Mouse (Mus musculus): Measurements from ENCODE around the gene Arl5b. TPM values are rescaled to one million over a fixed set of nuclear protein-coding genes. Genes with fewer than 3 reads are reported as not detected.

The Arl5b gene
- polyA plus RNA-seq, 1 experiment, result 2.0 TPM

- Histone ChIP-seq H3K9me3 (no peaks in the 10 kb centered on the region), H3K4me3 (replicated peaks) (no peak overlapping the region), H3K4me1 (peaks cover 9% of the 10 kb centered on the region; the same call in 1 of the 2 replicates), H3K36me3 (replicated peaks; ENCODE audit: low read length) (no peaks in the 10 kb centered on the region), H3K27me3 (replicated peaks) (no peaks in the 10 kb centered on the region)
- TF ChIP-seq FLI1 (IDR thresholded peaks at IDR 0.05; ENCODE audit: low read length), result no peak
- no peak for TF ChIP-seq GATA1 (IDR thresholded peaks at IDR 0.05; ENCODE audit: borderline replicate concordance, low read length)
Measured at GRCm38 (mm10) chr2:15111290-15111689, 62.1 kb downstream of the Arl5b start.

GRCm38 (mm10) chr2:15111808-15112440 is 62.7 kb downstream of the Arl5b start:
- peaks cover 9% of the 10 kb centered on the region; the same call in 1 of the 2 replicates for H3K4me1 ChIP-seq
- H3K27me3 ChIP-seq (replicated peaks), result no peaks in the 10 kb centered on the region
- H3K4me3 ChIP-seq (replicated peaks), result no peak overlapping the region
- no peaks in the 10 kb centered on the region for H3K9me3 ChIP-seq
- TF ChIP-seq GATA1 (IDR thresholded peaks at IDR 0.05; ENCODE audit: borderline replicate concordance, low read length), result no peak
- no peak for TF ChIP-seq FLI1 (IDR thresholded peaks at IDR 0.05; ENCODE audit: low read length)
- H3K36me3 ChIP-seq (replicated peaks; ENCODE audit: low read length), result no peaks in the 10 kb centered on the region

GRCm38 (mm10) chr2:15112741-15113140 is 63.5 kb downstream of the Arl5b start:
- Histone ChIP-seq H3K27me3 (replicated peaks) (no peaks in the 10 kb centered on the region), H3K4me3 (replicated peaks) (no peak overlapping the region), H3K36me3 (replicated peaks; ENCODE audit: low read length) (no peaks in the 10 kb centered on the region), H3K9me3 (no peaks in the 10 kb centered on the region), H3K4me1 (peaks cover 9% of the 10 kb centered on the region; the same call in 1 of the 2 replicates)
- no peak for TF ChIP-seq GATA1 (IDR thresholded peaks at IDR 0.05; ENCODE audit: borderline replicate concordance, low read length)
- no peak for TF ChIP-seq FLI1 (IDR thresholded peaks at IDR 0.05; ENCODE audit: low read length)

- no peaks in the 10 kb centered on the region for H3K27me3 ChIP-seq (replicated peaks)
- no peaks in the 10 kb centered on the region for H3K9me3 ChIP-seq
- H3K4me1 ChIP-seq, result no peaks in the 10 kb centered on the region; the same call in 1 of the 2 replicates
- TF ChIP-seq FLI1 (IDR thresholded peaks at IDR 0.05; ENCODE audit: low read length) (no peak), GATA1 (IDR thresholded peaks at IDR 0.05; ENCODE audit: borderline replicate concordance, low read length) (no peak)
- no peaks in the 10 kb centered on the region for H3K36me3 ChIP-seq (replicated peaks; ENCODE audit: low read length)
- H3K4me3 ChIP-seq (replicated peaks), result no peak overlapping the region
Measured at GRCm38 (mm10) chr2:15121217-15121680, 72.1 kb downstream of the Arl5b start.

Other genes with a start within 250 kb of the Arl5b start
- gene Nsun6, start 5.7 kb downstream of the Arl5b start, polyA plus RNA-seq (2012; ENCODE audit: insufficient read depth, low replicate concordance), result 0.17 TPM in 1 of 2 replicates, not detected in the other